Mouse (Mus musculus) neural tube, embryonic 14.5 days (tissue): ENCODE data around the gene Fndc3b. TPM values are rescaled to one million over a fixed set of nuclear protein-coding genes. Genes with fewer than 3 reads are reported as not detected.

ENCODE experiments used
- ATAC-seq: fragments of 200-750 bp; cut with Nextera tagmentation; 2 replicates; pipeline ENCODE4 v1.8.0; 2017; ENCODE audit warnings: low read depth, mild to moderate bottlenecking, moderate TSS enrichment, moderate library complexity
- H3K27ac ChIP-seq: fragments of 300-500 bp; sonication (generic); 2 replicates; pipeline ENCODE4 v1.5.1; 2014; ENCODE audit warnings: low read depth, mild to moderate bottlenecking, control low read depth, low read length, moderate library complexity, mixed read lengths
- H3K27me3 ChIP-seq: fragments of 300-500 bp; sonication (generic); 2 replicates; pipeline ENCODE4 v1.6.1; 2014; ENCODE audit warnings: low read length; ENCODE audit not compliant: control insufficient read depth, insufficient read depth
- H3K36me3 ChIP-seq: fragments of 300-500 bp; sonication (generic); 2 replicates; pipeline ENCODE4 v1.6.1; 2014; ENCODE audit warnings: low read length, mixed read lengths; ENCODE audit not compliant: control insufficient read depth, insufficient read depth
- H3K4me1 ChIP-seq: fragments of 300-500 bp; sonication (generic); 2 replicates; pipeline ENCODE4 v1.6.1; 2014; ENCODE audit warnings: low read length; ENCODE audit not compliant: control insufficient read depth, insufficient read depth
- H3K4me2 ChIP-seq: fragments of 300-500 bp; sonication (generic); 2 replicates; pipeline ENCODE4 v1.6.1; 2014; ENCODE audit warnings: mild to moderate bottlenecking, low read depth, low read length, control low read depth
- H3K4me3 ChIP-seq: fragments of 300-500 bp; sonication (generic); 2 replicates; pipeline ENCODE4 v1.5.1; 2014; ENCODE audit warnings: low read depth, low read length, control low read depth, mixed read lengths
- H3K9ac ChIP-seq: fragments of 300-500 bp; sonication (generic); replicated peaks from 2 replicates; pipeline ENCODE4 v1.6.1; 2014; ENCODE audit warnings: low read depth, mild to moderate bottlenecking, control low read depth, low read length, mixed read lengths
- H3K9me3 ChIP-seq: fragments of 300-500 bp; sonication (generic); 2 replicates; pipeline ENCODE4 v1.6.1; 2016; ENCODE audit warnings: low read length; ENCODE audit not compliant: control insufficient read depth
- WGBS: fragments of 180-500 bp; shearing (Covaris S2); extraction: QIAGEN DNeasy Blood & Tissue Kit; methylation state at CpG from one replicate; pipeline ENCODE4 v1.1.7; 2014; 5-methylcytosine and 5-hydroxymethylcytosine counted together
- polyA plus RNA-seq: library from polyadenylated mRNA; unstranded; fragments of >200 nt; fragmentation: Nextera tagmentation; extraction: Ambion mirVana; gene quantifications from 2 replicates; pipeline ENCODE4 v1.2.1, GENCODE M21; 2014

The Fndc3b gene
- polyA plus RNA-seq, 1 experiment from 2014 or later, result 8.8 TPM

DNA sequence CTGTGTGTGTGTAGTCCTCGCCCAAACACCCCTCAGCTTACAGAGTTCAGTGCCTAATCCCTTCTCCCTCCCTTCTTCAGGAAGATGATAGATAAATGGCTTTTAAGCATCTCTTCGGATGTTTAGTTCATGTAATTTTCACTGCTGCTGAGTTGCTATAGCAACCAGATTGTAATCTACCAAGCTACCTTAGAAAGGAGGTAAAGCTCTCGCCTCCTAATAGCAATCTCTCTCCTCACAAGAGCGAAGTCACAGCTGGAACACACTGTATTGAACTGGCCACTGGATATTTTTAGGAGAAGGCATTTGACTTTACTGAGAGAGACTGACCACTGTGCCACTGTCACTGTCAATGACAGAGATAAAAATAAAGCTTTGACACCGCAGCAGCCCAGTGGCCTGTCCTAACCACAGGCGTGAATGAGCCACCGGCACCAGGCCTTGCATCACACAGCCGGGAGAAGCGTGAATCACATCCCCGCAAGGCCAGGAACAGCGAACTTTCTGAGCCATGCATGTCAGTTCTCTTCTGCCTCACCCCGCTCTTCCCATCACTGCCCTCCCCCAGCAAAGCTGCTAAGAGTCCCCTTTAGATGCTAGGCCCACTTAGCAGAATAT, 86.0 kb downstream of the Fndc3b start:
- WGBS, result 76% methylated on average over 12 of the region's 12 CpGs
- no peak overlapping the region for H3K27ac ChIP-seq
- H3K27me3 ChIP-seq, result no peaks in the 10 kb centered on the region
- no peaks in the 10 kb centered on the region for H3K36me3 ChIP-seq
- H3K4me1 ChIP-seq, result 0 out of 2 replicates have a peak, but pooled peaks cover 6% of the 10 kb centered on the region
- H3K4me2 ChIP-seq, result no peak overlapping the region
- H3K4me3 ChIP-seq, result no peak overlapping the region
- no peaks in the 10 kb centered on the region for H3K9me3 ChIP-seq
- H3K9ac ChIP-seq, result no peak overlapping the region
- peak; percentile 32; the same call in 1 of the 2 replicates for ATAC-seq

DNA sequence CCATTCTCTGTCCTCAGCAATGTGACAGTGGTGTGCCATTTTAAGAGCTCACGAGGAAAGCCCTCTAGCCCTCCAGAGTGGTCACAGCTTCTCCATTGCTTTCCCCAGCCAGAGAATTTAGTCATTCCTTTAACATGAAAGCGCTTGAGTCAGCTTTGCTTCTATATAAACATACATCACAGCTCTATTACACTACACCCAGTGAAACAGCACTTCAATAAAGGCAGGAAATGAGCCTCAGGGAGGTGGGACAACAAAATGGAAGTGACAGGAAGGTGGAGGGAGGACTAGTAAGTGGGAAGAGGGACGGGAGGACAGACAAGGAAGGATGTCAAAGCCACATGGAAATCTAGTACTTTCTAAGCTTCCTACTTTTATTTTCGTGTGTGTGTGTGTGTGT, 88.7 kb downstream of the Fndc3b start:
- no peak overlapping the region for H3K4me3 ChIP-seq
- H3K27me3 ChIP-seq, result no peaks in the 10 kb centered on the region
- ATAC-seq, result no peak
- H3K9me3 ChIP-seq, result no peaks in the 10 kb centered on the region
- 0 out of 2 replicates have a peak, but pooled peaks cover 7% of the 10 kb centered on the region for H3K4me1 ChIP-seq
- no peaks in the 10 kb centered on the region for H3K36me3 ChIP-seq
- no peak overlapping the region for H3K9ac ChIP-seq
- H3K4me2 ChIP-seq, result no peak overlapping the region
- WGBS, result 67% methylated on average over 4 of the region's 4 CpGs
- H3K27ac ChIP-seq, result no peak overlapping the region

DNA sequence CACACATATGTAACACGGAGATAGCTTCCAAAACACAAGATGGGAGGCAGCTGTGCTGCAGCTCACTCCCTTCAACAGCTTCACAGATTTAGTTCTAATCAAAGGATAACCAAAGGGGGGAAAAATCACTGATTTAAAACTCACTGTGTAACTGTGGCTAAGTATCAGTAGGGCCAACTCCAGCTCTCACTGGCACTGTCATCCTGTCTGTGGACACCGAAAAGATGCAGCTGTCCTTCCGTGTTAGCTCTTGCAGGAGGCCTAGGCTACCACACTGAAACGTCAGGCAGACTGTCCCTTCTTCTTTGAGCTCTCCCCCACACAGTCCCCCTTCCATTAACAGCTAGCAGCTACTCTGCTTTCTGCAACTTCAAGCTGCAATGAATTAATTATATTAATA, 89.9 kb downstream of the Fndc3b start:
- Histone ChIP-seq H3K4me1 (0 out of 2 replicates have a peak, but pooled peaks cover 12% of the 10 kb centered on the region), H3K4me2 (no peak overlapping the region)
- WGBS, result 86% methylated on average over 4 of the region's 4 CpGs

DNA sequence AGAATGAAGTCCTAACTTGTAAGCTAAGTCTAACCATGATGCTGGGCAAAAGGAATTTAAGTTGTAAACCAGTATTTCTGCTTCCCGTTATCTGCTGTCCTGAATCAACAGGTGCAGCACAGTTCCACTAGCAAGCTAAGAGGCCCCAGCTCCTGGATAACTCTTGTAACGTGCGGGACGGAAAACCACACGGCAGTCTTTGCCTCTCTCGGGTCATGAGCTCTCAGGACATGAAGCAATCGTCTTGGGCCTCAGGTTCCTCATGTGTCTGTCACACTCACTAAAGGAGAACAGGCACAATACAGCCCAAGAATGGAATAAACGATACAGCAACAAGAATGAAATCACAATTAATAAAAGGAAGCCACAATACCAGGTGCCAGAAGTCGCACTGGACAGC, 93.4 kb downstream of the Fndc3b start:
- Histone ChIP-seq H3K9ac (no peak overlapping the region), H3K9me3 (no peaks in the 10 kb centered on the region), H3K4me2 (no peak overlapping the region), H3K4me1 (peaks cover 5% of the 10 kb centered on the region; the same call in 1 of the 2 replicates), H3K27me3 (no peaks in the 10 kb centered on the region), H3K27ac (no peak overlapping the region), H3K36me3 (no peaks in the 10 kb centered on the region), H3K4me3 (no peak overlapping the region)
- no peak for ATAC-seq
- 93% methylated on average over 9 of the region's 9 CpGs for WGBS

More for the DNA sequence above, 89.9 kb downstream of the Fndc3b start:
- ATAC-seq, result no peak
- no peaks in the 10 kb centered on the region for H3K9me3 ChIP-seq
- no peak overlapping the region for H3K27ac ChIP-seq
- H3K36me3 ChIP-seq, result no peaks in the 10 kb centered on the region
- no peak overlapping the region for H3K9ac ChIP-seq
- no peak overlapping the region for H3K4me3 ChIP-seq
- H3K27me3 ChIP-seq, result no peaks in the 10 kb centered on the region

DNA sequence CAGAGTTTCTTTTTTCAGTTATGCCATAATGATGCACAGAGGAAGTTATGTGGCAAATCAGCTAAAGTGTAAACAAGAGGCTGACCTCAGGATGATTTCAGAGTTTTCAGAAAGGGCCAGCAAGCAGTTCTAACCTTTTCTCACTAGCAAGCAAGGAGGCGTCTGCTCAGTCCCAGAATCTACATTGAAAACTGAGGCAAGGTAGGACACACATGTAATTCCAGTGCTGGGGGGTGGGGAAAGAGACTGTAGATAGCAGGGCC, 93.9 kb downstream of the Fndc3b start:
- whole genome bisulfite sequencing, result 100% methylated on average over 1 of the region's 1 CpGs
- no peak overlapping the region for H3K4me3 ChIP-seq
- H3K36me3 ChIP-seq, result no peaks in the 10 kb centered on the region
- H3K4me2 ChIP-seq, result no peak overlapping the region
- H3K27me3 ChIP-seq, result no peaks in the 10 kb centered on the region
- no peak overlapping the region for H3K27ac ChIP-seq
- peaks cover 5% of the 10 kb centered on the region; the same call in 1 of the 2 replicates for H3K4me1 ChIP-seq
- no peaks in the 10 kb centered on the region for H3K9me3 ChIP-seq
- no peak for ATAC-seq
- no peak overlapping the region for H3K9ac ChIP-seq

DNA sequence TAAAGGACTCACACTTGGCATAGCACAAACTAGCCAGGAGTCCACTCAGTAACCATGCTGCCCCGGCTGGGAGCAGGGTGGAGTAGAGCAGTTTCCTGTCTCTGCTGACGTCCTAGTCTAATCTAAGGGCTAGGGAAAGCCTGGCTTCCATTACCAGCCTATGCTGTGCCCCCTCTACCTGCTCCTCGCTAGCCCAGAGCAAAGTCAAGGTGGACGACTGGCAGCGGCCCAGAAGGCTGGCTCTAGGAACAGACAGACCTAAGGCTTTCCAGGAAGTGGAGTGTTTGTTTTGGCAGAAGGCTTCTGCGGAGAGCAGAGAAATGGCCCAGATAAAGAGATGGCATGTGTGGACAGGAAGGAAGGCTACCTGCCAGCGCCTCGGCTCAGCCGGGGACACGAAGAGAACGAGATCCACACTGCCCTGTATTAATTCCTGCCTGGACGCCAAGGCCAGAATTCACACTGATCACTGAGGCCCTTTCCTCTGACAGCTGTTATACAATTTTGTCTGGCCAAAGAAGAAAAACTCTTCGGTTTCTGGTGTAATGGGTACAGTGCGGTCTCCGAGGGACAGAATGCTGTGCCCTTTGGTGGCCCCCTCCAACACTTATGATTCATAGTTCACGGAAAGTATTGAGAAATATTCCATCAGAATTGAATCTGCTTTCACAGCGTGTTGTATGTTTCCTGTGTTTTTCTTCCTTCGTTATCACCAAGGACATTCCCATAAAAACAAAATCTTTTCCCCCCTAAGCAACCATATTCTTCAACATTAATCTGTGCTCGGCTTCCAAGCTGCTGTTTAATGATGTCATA, 94.5 kb downstream of the Fndc3b start:
- H3K4me1 ChIP-seq, result peaks cover 5% of the 10 kb centered on the region; the same call in 1 of the 2 replicates
- H3K9me3 ChIP-seq, result no peaks in the 10 kb centered on the region
- H3K27me3 ChIP-seq, result no peaks in the 10 kb centered on the region
- WGBS, result 79% methylated on average over 19 of the region's 19 CpGs
- H3K4me2 ChIP-seq, result no peak overlapping the region
- H3K27ac ChIP-seq, result 0 out of 2 replicates have a peak overlapping the region, but pooled peaks have one; percentile 22
- H3K4me3 ChIP-seq, result no peak overlapping the region
- ATAC-seq, result no peak
- no peaks in the 10 kb centered on the region for H3K36me3 ChIP-seq
- no peak overlapping the region for H3K9ac ChIP-seq

DNA sequence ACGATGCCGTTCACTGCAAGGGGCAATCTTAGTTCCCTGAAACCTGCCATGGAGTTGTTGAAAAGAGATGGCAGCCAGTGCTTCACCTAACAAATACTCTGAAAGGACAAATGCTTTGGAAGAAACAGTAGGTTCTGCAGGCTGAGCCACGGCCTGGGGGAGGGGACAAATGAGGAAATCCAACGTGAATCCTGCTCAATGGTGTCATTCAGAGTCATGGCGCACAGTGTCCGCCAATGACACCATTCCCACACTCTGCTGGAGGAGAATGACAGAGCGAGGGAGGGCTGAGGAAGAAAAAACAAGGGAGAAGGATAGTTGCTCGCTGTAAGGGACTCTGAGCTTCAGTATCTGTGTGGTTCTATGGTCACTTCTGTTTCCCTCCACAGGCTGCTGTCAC, 95.6 kb downstream of the Fndc3b start:
- Histone ChIP-seq H3K27me3 (no peaks in the 10 kb centered on the region), H3K4me1 (peaks cover 5% of the 10 kb centered on the region; the same call in 1 of the 2 replicates), H3K4me3 (no peak overlapping the region), H3K36me3 (no peaks in the 10 kb centered on the region), H3K27ac (no peak overlapping the region), H3K9ac (no peak overlapping the region), H3K9me3 (no peaks in the 10 kb centered on the region), H3K4me2 (no peak overlapping the region)
- 49% methylated on average over 8 of the region's 8 CpGs for WGBS
- ATAC-seq, result no peak; the same call in 1 of the 2 replicates

DNA sequence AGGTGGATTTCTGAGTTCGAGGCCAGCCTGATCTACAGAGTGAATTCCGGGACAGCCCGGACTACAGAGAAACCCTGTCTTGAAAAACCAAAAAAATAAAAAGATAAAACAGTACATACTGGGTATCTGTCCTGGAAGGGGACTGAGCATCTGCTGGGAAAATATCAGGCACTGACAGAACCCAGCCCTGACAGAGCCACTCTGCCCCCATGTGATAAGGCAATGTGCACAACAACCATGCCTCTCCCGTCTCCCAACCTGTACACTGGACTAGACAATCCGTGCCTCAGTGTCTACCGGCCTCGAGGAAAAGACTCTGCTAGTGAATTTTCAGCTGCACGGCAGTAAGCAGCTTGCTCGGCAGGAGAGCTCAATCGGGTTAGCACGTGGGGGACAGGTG, 97.3 kb downstream of the Fndc3b start:
- Histone ChIP-seq H3K4me1 (peaks cover 5% of the 10 kb centered on the region; the same call in 1 of the 2 replicates), H3K4me3 (no peak overlapping the region), H3K9me3 (no peaks in the 10 kb centered on the region), H3K9ac (no peak overlapping the region), H3K27ac (no peak overlapping the region), H3K27me3 (no peaks in the 10 kb centered on the region), H3K4me2 (no peak overlapping the region), H3K36me3 (no peaks in the 10 kb centered on the region)
- WGBS, result 92% methylated on average over 11 of the region's 11 CpGs
- no peak for ATAC-seq

DNA sequence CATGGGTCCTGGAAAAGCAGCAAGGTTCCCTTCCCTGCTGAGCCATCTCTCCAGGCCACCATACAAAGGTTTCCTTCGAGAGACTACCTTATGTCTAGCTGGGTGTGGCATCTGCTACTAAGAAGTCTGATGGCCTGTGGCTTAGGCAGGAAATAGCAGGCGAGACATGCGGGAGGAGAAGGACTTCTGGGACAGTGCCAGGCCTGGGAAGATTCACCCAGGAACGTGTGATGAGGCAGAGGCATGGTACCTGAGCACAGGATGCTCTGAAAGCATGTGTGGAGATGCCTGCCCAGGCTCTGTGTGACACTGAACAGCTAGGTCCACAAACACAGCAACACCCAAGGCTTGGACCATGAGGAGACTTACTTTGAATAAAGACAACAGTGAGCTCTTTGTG, 98.1 kb downstream of the Fndc3b start:
- Histone ChIP-seq H3K9ac (no peak overlapping the region), H3K4me2 (no peak overlapping the region), H3K27me3 (no peaks in the 10 kb centered on the region), H3K27ac (no peak overlapping the region), H3K36me3 (no peaks in the 10 kb centered on the region), H3K4me1 (peaks cover 5% of the 10 kb centered on the region; the same call in 1 of the 2 replicates), H3K4me3 (no peak overlapping the region), H3K9me3 (no peaks in the 10 kb centered on the region)
- ATAC-seq, result 0 out of 2 replicates have a peak, but pooled peaks have one; percentile 29
- WGBS, result 54% methylated on average over 4 of the region's 4 CpGs
